Mouse (Mus musculus) forebrain, embryonic 16.5 days (tissue): ENCODE measurements around the gene Tedc2. TPM values are rescaled to one million over a fixed set of nuclear protein-coding genes. Genes with fewer than 3 reads are reported as not detected.

Experiments used
- ATAC-seq: fragments of 200-750 bp; cut with Nextera tagmentation; 2 replicates; pipeline ENCODE4 v1.8.0; 2017; ENCODE audit warnings: mild to moderate bottlenecking, moderate library complexity
- H3K27ac ChIP-seq: fragments of 300-500 bp; sonication (generic); 2 replicates; pipeline ENCODE4 v1.5.1; 2014; ENCODE audit warnings: low read length, control low read depth
- H3K27me3 ChIP-seq: fragments of 300-500 bp; sonication (generic); replicated peaks from 2 replicates; pipeline ENCODE4 v1.6.1; 2014; ENCODE audit warnings: low read length; ENCODE audit not compliant: control insufficient read depth, insufficient read depth
- H3K36me3 ChIP-seq: fragments of 300-500 bp; sonication (generic); 2 replicates; pipeline ENCODE4 v1.6.1; 2014; ENCODE audit not compliant: control insufficient read depth, insufficient read depth
- H3K4me1 ChIP-seq: fragments of 300-500 bp; sonication (generic); replicated peaks from 2 replicates; pipeline ENCODE4 v1.6.1; 2014; ENCODE audit warnings: low read length; ENCODE audit not compliant: control insufficient read depth, insufficient read depth
- H3K4me2 ChIP-seq: fragments of 300-500 bp; sonication (generic); 2 replicates; pipeline ENCODE4 v1.6.1; 2014; ENCODE audit warnings: mild to moderate bottlenecking, low read length, control low read depth
- H3K4me3 ChIP-seq: fragments of 300-500 bp; sonication (generic); replicated peaks from 2 replicates; pipeline ENCODE4 v1.5.1; 2014; ENCODE audit warnings: mild to moderate bottlenecking, low read length, control low read depth
- H3K9ac ChIP-seq: fragments of 300-500 bp; sonication (generic); replicated peaks from 2 replicates; pipeline ENCODE4 v1.6.1; 2014; ENCODE audit warnings: low read depth, low read length, control low read depth
- H3K9me3 ChIP-seq: fragments of 300-500 bp; sonication (generic); 2 replicates; pipeline ENCODE4 v1.6.1; 2016; ENCODE audit warnings: low read length; ENCODE audit not compliant: control insufficient read depth
- WGBS: fragments of 180-500 bp; shearing (Covaris S2); extraction: QIAGEN DNeasy Blood & Tissue Kit; methylation state at CpG from one replicate; pipeline ENCODE4 v1.1.7; 2014; 5-methylcytosine and 5-hydroxymethylcytosine counted together
- polyA plus RNA-seq: library from polyadenylated mRNA; unstranded; fragments of >200 nt; fragmentation: Nextera tagmentation; extraction: Ambion mirVana; gene quantifications from 2 replicates; pipeline ENCODE4 v1.2.1, GENCODE M21; 2015

Gene Tedc2
- polyA plus RNA-seq, 1 experiment from 2014 or later = 12.2 TPM

DNA sequence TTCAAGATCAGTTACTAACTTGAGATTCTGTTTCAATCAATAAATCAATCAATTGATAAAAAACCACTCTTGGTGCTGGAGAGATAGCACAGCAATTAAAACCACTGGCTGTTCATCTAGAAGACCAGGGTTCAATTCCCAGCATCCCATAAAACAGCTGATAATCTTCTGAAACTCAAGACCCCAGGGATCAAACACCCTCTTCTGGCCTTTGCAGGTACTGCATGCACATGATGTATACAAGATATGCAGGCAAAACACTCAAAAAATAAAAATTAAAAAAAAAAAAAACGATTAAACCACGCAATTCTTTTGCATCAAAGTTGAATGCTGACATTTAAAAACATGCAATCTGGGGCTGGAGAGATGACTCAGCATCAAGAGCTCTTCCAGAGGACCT is 28.0 kb upstream of the Tedc2 start:
- peaks cover 13% of the 10 kb centered on the region for H3K4me1 ChIP-seq
- no peak overlapping the region for H3K27ac ChIP-seq
- H3K4me2 ChIP-seq = no peak overlapping the region
- H3K4me3 ChIP-seq = no peak overlapping the region
- no peak for ATAC-seq
- WGBS = 97% methylated on average over 2 of the region's 2 CpGs
- peaks cover 15% of the 10 kb centered on the region for H3K36me3 ChIP-seq
- H3K27me3 ChIP-seq = no peaks in the 10 kb centered on the region
- H3K9me3 ChIP-seq = peaks cover 2% of the 10 kb centered on the region; the same call in 1 of the 2 replicates
- H3K9ac ChIP-seq = no peak overlapping the region

DNA sequence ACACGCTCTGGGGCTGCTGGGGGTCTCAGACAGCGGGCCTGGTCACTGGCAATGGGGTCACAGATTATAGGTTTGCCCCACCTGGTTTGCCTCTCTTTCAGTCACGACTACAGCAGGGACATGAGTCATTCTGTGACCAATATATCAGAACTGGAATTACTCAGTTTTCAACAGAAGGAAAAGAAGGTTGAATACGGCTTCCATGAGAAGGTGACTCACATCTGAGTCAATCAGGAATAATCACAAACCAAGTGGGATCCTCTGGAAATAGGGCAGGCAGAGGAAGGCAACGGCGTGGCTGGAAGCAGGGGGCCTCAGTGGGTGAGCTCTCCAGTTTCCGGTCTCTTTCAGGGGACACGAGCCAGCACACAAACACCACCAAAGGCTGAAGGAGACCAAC is 23.4 kb upstream of the Tedc2 start:
- Histone ChIP-seq H3K4me2 (no peak overlapping the region), H3K9me3 (peaks cover 4% of the 10 kb centered on the region; the same call in 1 of the 2 replicates), H3K27me3 (no peaks in the 10 kb centered on the region), H3K9ac (no peak overlapping the region), H3K36me3 (peaks cover 26% of the 10 kb centered on the region), H3K27ac (no peak overlapping the region), H3K4me1 (no peaks in the 10 kb centered on the region), H3K4me3 (no peak overlapping the region)
- WGBS = 98% methylated on average over 8 of the region's 8 CpGs
- ATAC-seq = no peak

- no peaks in the 10 kb centered on the region for H3K27me3 ChIP-seq
- no peak for ATAC-seq
- no peaks in the 10 kb centered on the region for H3K4me1 ChIP-seq
- H3K9ac ChIP-seq = no peak overlapping the region
- H3K27ac ChIP-seq = no peak overlapping the region
- no peak overlapping the region for H3K4me3 ChIP-seq
- no peak overlapping the region for H3K4me2 ChIP-seq
- H3K36me3 ChIP-seq = peaks cover 25% of the 10 kb centered on the region
- WGBS = 89% methylated on average over 4 of the region's 4 CpGs
- peaks cover 4% of the 10 kb centered on the region; the same call in 1 of the 2 replicates for H3K9me3 ChIP-seq
Measured at GRCm38 (mm10) chr17:24243311-24243969, 22.8 kb upstream of the Tedc2 start.

GRCm38 (mm10) chr17:24236921-24237320 is 16.3 kb upstream of the Tedc2 start:
- Histone ChIP-seq H3K4me2 (no peak overlapping the region), H3K9ac (no peak overlapping the region), H3K9me3 (no peaks in the 10 kb centered on the region), H3K4me3 (no peak overlapping the region), H3K4me1 (no peaks in the 10 kb centered on the region), H3K27me3 (no peaks in the 10 kb centered on the region), H3K27ac (no peak overlapping the region), H3K36me3 (peaks cover 11% of the 10 kb centered on the region)
- WGBS = 92% methylated on average over 7 of the region's 7 CpGs
- no peak for ATAC-seq

- Histone ChIP-seq H3K4me2 (no peak overlapping the region), H3K9me3 (no peaks in the 10 kb centered on the region), H3K36me3 (peaks cover 10% of the 10 kb centered on the region), H3K4me3 (no peak overlapping the region), H3K27ac (no peak overlapping the region), H3K9ac (no peak overlapping the region), H3K4me1 (no peaks in the 10 kb centered on the region), H3K27me3 (no peaks in the 10 kb centered on the region)
- ATAC-seq = no peak
- WGBS = 97% methylated on average over 1 of the region's 1 CpGs
Measured at GRCm38 (mm10) chr17:24236479-24236878, 15.8 kb upstream of the Tedc2 start.

GRCm38 (mm10) chr17:24227941-24228340 is 7.3 kb upstream of the Tedc2 start:
- Histone ChIP-seq H3K9ac (no peak overlapping the region), H3K9me3 (no peaks in the 10 kb centered on the region), H3K4me1 (no peaks in the 10 kb centered on the region), H3K4me2 (no peak overlapping the region), H3K4me3 (no peak overlapping the region), H3K27ac (no peak overlapping the region), H3K27me3 (no peaks in the 10 kb centered on the region), H3K36me3 (peaks cover 2% of the 10 kb centered on the region)
- no peak for ATAC-seq
- WGBS = 87% methylated on average over 7 of the region's 7 CpGs

- Histone ChIP-seq H3K9me3 (no peaks in the 10 kb centered on the region), H3K36me3 (peaks cover 2% of the 10 kb centered on the region), H3K27me3 (no peaks in the 10 kb centered on the region), H3K27ac (no peak overlapping the region), H3K9ac (no peak overlapping the region), H3K4me1 (no peaks in the 10 kb centered on the region), H3K4me2 (no peak overlapping the region), H3K4me3 (no peak overlapping the region)
- ATAC-seq = no peak
- WGBS = 88% methylated on average over 8 of the region's 8 CpGs
Measured at GRCm38 (mm10) chr17:24226721-24227120, 6.1 kb upstream of the Tedc2 start.

DNA sequence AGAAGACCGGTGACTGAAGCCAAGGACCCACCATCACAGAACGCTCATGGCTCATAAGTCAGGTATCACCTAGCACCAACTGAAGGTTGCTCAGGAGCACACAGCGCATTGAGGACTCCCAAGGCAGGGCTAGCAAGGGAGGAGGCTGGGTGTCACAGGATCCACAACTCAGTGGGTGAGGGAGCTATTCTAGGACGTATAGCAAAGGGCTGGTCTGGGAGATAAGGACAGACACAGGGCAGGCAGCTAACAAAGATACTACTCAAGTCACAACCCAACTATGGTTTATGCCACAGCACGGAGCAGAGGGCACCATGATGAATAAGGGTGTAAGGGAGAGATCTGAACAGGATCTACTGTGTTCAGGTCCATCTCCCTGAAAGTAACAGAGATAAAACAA is 5.2 kb upstream of the Tedc2 start:
- peaks cover 2% of the 10 kb centered on the region for H3K36me3 ChIP-seq

DNA sequence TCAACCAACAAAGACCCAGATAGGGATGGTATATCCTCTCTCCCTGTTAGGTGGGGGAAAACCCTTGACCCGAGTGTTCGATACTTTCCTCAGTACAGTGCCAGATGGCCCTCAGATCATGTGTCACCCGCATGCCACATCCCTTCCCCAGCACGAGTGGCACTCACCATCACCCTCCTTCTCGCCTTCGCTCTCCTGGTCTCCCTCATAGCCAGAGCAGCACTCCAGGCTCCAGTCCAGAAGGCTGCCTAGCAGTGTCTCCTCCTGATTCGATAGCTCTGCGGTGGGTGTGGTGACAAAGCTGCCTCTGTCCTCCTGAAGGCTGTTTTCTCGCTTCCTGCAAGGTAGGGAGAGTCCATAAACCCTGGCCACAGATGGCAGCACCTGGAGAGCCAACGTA is 4.1 kb upstream of the Tedc2 start:
- no peak overlapping the region for H3K4me2 ChIP-seq
- WGBS = 92% methylated on average over 10 of the region's 10 CpGs
- H3K9me3 ChIP-seq = no peaks in the 10 kb centered on the region
- H3K9ac ChIP-seq = no peak overlapping the region
- no peak overlapping the region for H3K4me3 ChIP-seq
- H3K4me1 ChIP-seq = peaks cover 9% of the 10 kb centered on the region
- H3K27ac ChIP-seq = no peak overlapping the region
- H3K27me3 ChIP-seq = no peaks in the 10 kb centered on the region
- ATAC-seq = no peak
- H3K36me3 ChIP-seq = no peaks in the 10 kb centered on the region; the same call in none of the 2 replicates

More for the DNA sequence above, 5.2 kb upstream of the Tedc2 start:
- Histone ChIP-seq H3K4me2 (no peak overlapping the region), H3K4me1 (0 out of 2 replicates have a peak, but pooled peaks cover 4% of the 10 kb centered on the region), H3K27me3 (no peaks in the 10 kb centered on the region), H3K4me3 (no peak overlapping the region), H3K9me3 (no peaks in the 10 kb centered on the region), H3K9ac (no peak overlapping the region), H3K27ac (no peak overlapping the region)
- 95% methylated on average over 5 of the region's 5 CpGs for whole genome bisulfite sequencing
- ATAC-seq = no peak

DNA sequence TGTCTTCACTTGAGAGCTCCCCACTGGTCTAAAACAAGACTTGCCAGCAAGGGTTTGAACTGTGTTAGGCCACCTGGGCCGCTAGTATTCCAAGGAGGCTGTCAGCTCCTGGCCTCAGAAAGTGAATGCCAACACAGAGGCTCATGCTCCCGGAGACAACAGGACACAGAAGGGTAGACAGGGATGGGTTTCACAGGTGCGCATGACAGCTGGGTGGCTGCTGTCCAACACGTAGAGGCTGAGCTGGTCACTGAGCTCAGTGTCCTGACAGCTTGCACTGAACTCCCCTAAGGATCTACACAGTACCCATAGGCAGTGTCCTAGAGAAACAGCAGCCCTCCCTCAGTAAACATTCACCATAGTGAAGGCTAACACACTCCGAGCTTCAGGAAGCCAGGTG is 2.9 kb upstream of the Tedc2 start:
- peaks cover 14% of the 10 kb centered on the region for H3K4me1 ChIP-seq
- no peak overlapping the region for H3K4me2 ChIP-seq
- WGBS = 88% methylated on average over 5 of the region's 5 CpGs
- no peak overlapping the region for H3K27ac ChIP-seq
- H3K27me3 ChIP-seq = no peaks in the 10 kb centered on the region
- no peaks in the 10 kb centered on the region; the same call in none of the 2 replicates for H3K36me3 ChIP-seq
- H3K9ac ChIP-seq = no peak overlapping the region
- no peak overlapping the region for H3K4me3 ChIP-seq
- no peaks in the 10 kb centered on the region for H3K9me3 ChIP-seq
- ATAC-seq = no peak
